Mouse (Mus musculus): ENCODE measurements around the gene Gpr83.

Gene Gpr83
- long read RNA-seq, experiment 1: 0 reads
- long read RNA-seq, experiment 2: 0 reads

- intact Hi-C loops (cut with DNase I): no loop called here
Observed at GRCm38 (mm10) chr9:14859868-14860639, at the start of gene Gpr83. Gene Gpr83 (plus strand): TSS chr9:14860210.

- intact Hi-C loops (cut with DNase I): no loop called here
Observed at GRCm38 (mm10) chr9:14821396-14821795, 38.6 kb upstream of the Gpr83 start.

GRCm38 (mm10) chr9:14824840-14825239, 35.2 kb upstream of the Gpr83 start:
- intact Hi-C loops (cut with DNase I): no loop called here

GRCm38 (mm10) chr9:14827875-14828274, 32.1 kb upstream of the Gpr83 start:
- intact Hi-C loops (cut with DNase I): no loop called here

- intact Hi-C loops (cut with DNase I): no loop called here
Observed at GRCm38 (mm10) chr9:14832046-14832445, 28.0 kb upstream of the Gpr83 start.

GRCm38 (mm10) chr9:14835335-14836075, 24.5 kb upstream of the Gpr83 start:
- intact Hi-C loops (cut with DNase I): no loop called here

GRCm38 (mm10) chr9:14839527-14839926, 20.5 kb upstream of the Gpr83 start:
- intact Hi-C loops (cut with DNase I): no loop called here

- intact Hi-C loops (cut with DNase I): no loop called here
Observed at GRCm38 (mm10) chr9:14839970-14840369, 20.0 kb upstream of the Gpr83 start.

- intact Hi-C loops (cut with DNase I): no loop called here
Observed at GRCm38 (mm10) chr9:14841878-14842761, 17.9 kb upstream of the Gpr83 start.

- intact Hi-C loops (cut with DNase I): no loop called here
Observed at GRCm38 (mm10) chr9:14843311-14843857, 16.6 kb upstream of the Gpr83 start.

GRCm38 (mm10) chr9:14843901-14844300, 16.1 kb upstream of the Gpr83 start:
- intact Hi-C loops (cut with DNase I): no loop called here

GRCm38 (mm10) chr9:14846428-14846827, 13.6 kb upstream of the Gpr83 start:
- intact Hi-C loops (cut with DNase I): no loop called here

GRCm38 (mm10) chr9:14848267-14848935, 11.6 kb upstream of the Gpr83 start:
- intact Hi-C loops (cut with DNase I): no loop called here

GRCm38 (mm10) chr9:14854585-14854984, 5.4 kb upstream of the Gpr83 start:
- intact Hi-C loops (cut with DNase I): no loop called here

- intact Hi-C loops (cut with DNase I): no loop called here
Observed at GRCm38 (mm10) chr9:14856922-14857654, 2.9 kb upstream of the Gpr83 start.

GRCm38 (mm10) chr9:14858170-14858706, 1.8 kb upstream of the Gpr83 start:
- intact Hi-C loops (cut with DNase I): no loop called here

GRCm38 (mm10) chr9:14858782-14859181, 1.2 kb upstream of the Gpr83 start:
- intact Hi-C loops (cut with DNase I): no loop called here

GRCm38 (mm10) chr9:14863126-14863525, 3.1 kb downstream of the Gpr83 start:
- intact Hi-C loops (cut with DNase I): no loop called here

GRCm38 (mm10) chr9:14864726-14865125, 4.7 kb downstream of the Gpr83 start:
- intact Hi-C loops (cut with DNase I): no loop called here

GRCm38 (mm10) chr9:14866957-14867356, 6.9 kb downstream of the Gpr83 start:
- intact Hi-C loops (cut with DNase I): loop anchor here (2.0 kb wide), 1 partner anchor 148 kb away; no protein-coding TSS in a partner anchor

All from adrenal gland (tissue).